Mouse (Mus musculus): ENCODE results near the gene Ralgps1.

- TF ChIP-seq POLR2A (IDR thresholded peaks at IDR 0.05; ENCODE audit: borderline replicate concordance, insufficient read depth, low read length): no peak
- TF ChIP-seq CTCF (IDR thresholded peaks at IDR 0.05; ENCODE audit: borderline replicate concordance, insufficient read depth, low read depth, low read length): no peak
Observed at GRCm38 (mm10) chr2:33346749-33347148, 24.5 kb downstream of the Ralgps1 start.

All from cerebellum, adult 2 months (tissue).